Comparison of ENCODE assay signal across 18 mouse cellular contexts in genomic region chr16:10063491-10063890, GRCm38 (mm10).
DNase-seq lines count a peak whose midpoint lies in the region; TF ChIP-seq lines count a peak whose summit lies in the region.
"Had no signal": no experiment of that assay in that cellular context is flagged by ENCODE, and none has a peak within 500 bp of the region (broad histone marks: within the 10 kb centered on the region; RNA-seq: fewer than 3 reads in every experiment).

No protein-coding gene starts in this region.

- TF ChIP-seq POLR2A in olfactory bulb, adult 2 months (IDR thresholded peaks at IDR 0.05; ENCODE audit: insufficient read depth, low read depth, low read length) = no peak

- H3K4me3 ChIP-seq in olfactory bulb, adult 2 months (ENCODE audit: insufficient read depth, low read depth, low read length) = no peak overlapping the region
- H3K4me3 ChIP-seq: embryonic facial prominence, embryonic 10.5 days; erythroblast, embryonic 14.5 days; heart, embryonic 15.5 days; hindbrain, embryonic 13.5 days; midbrain, embryonic 15.5 days had no signal

- WGBS in olfactory bulb, adult 2 months = 48% methylated on average over 8 of the region's 8 CpGs

- H3K4me1 ChIP-seq in olfactory bulb, adult 2 months (ENCODE audit: control insufficient read depth, insufficient read depth, low read length) = peaks cover 25% of the 10 kb centered on the region
- H3K4me1 ChIP-seq: embryonic facial prominence, embryonic 10.5 days; heart, embryonic 15.5 days; hindbrain, embryonic 13.5 days; midbrain, embryonic 15.5 days had no signal

- H3K27ac ChIP-seq in olfactory bulb, adult 2 months (ENCODE audit: insufficient read depth, low read depth, low read length) = 0 out of 2 replicates have a peak overlapping the region, but pooled peaks have one; percentile 22
- H3K27ac ChIP-seq: embryonic facial prominence, embryonic 10.5 days; heart, embryonic 15.5 days; hindbrain, embryonic 13.5 days; midbrain, embryonic 15.5 days had no signal

- DNase-seq in right cerebral cortex, adult 18-20 months = peak; percentile 90
- no peak for DNase-seq in right cerebral cortex, postnatal 4 days
- DNase-seq in layer of hippocampus, postnatal 36 days = peak; percentile 50 to 68
- DNase-seq in cerebellum, adult 11 months = no peak
- no peak for DNase-seq in adrenal gland, adult (ENCODE audit: inconsistent age in 2 of 2, low spot score in 1 of 2)
- DNase-seq in urinary bladder, postnatal 10 days (ENCODE audit: low spot score) = no peak
- DNase-seq in thymus, adult 18-20 months = no peak
- DNase-seq: adrenal gland, postnatal 36 days; cerebellum, postnatal 25 days; heart, adult 18-20 months; kidney, postnatal 36 days; lung, embryonic 14.5 days had no signal

- TF ChIP-seq CTCF in olfactory bulb, adult 2 months (IDR thresholded peaks at IDR 0.05; ENCODE audit: insufficient read depth, low read depth, low read length) = no peak

Comparison
In these comparisons a context has a peak if more than half of its experiments do, and no peak if none do; other contexts are left out.
1. DNase-seq: peak in right cerebral cortex, adult 18-20 months (single experiment) and layer of hippocampus, postnatal 36 days (2 of 2); none in right cerebral cortex, postnatal 4 days (single experiment), cerebellum, adult 11 months (single experiment), adrenal gland, adult (0 of 2), urinary bladder, postnatal 10 days (single experiment) and thymus, adult 18-20 months (0 of 2).